Mouse (Mus musculus): ENCODE measurements around the gene Spred2. TPM values are rescaled to one million over a fixed set of nuclear protein-coding genes. Genes with fewer than 3 reads are reported as not detected.

Gene Spred2
- polyA plus RNA-seq, 1 experiment: 5.9 TPM

GRCm38 (mm10) chr11:19997940-19998339 is 73.8 kb downstream of the Spred2 start:
- TF ChIP-seq CTCF (IDR thresholded peaks at IDR 0.05; ENCODE audit: low read depth, low read length) (no peak), POLR2A (IDR thresholded peaks at IDR 0.05; ENCODE audit: borderline replicate concordance, low read depth, low read length) (no peak)
- H3K27ac ChIP-seq (ENCODE audit: insufficient read depth, low read depth, low read length): no peak overlapping the region
- H3K4me3 ChIP-seq (ENCODE audit: insufficient read depth, low read length): no peak overlapping the region
- peaks cover 17% of the 10 kb centered on the region for H3K4me1 ChIP-seq (ENCODE audit: control insufficient read depth, insufficient read depth, low read length)

- TF ChIP-seq POLR2A (IDR thresholded peaks at IDR 0.05; ENCODE audit: borderline replicate concordance, low read depth, low read length) (no peak), CTCF (IDR thresholded peaks at IDR 0.05; ENCODE audit: low read depth, low read length) (no peak)
- Histone ChIP-seq H3K4me3 (ENCODE audit: insufficient read depth, low read length) (no peak overlapping the region), H3K4me1 (ENCODE audit: control insufficient read depth, insufficient read depth, low read length) (peaks cover 3% of the 10 kb centered on the region; the same call in 1 of the 2 replicates), H3K27ac (ENCODE audit: insufficient read depth, low read depth, low read length) (no peak overlapping the region)
These were observed 78.7 kb downstream of the Spred2 start for GRCm38 (mm10) chr11:20002883-20003282.

- TF ChIP-seq CTCF (IDR thresholded peaks at IDR 0.05; ENCODE audit: low read depth, low read length) (no peak), POLR2A (IDR thresholded peaks at IDR 0.05; ENCODE audit: borderline replicate concordance, low read depth, low read length) (no peak)
- no peak overlapping the region for H3K27ac ChIP-seq (ENCODE audit: insufficient read depth, low read depth, low read length)
- no peak overlapping the region for H3K4me3 ChIP-seq (ENCODE audit: insufficient read depth, low read length)
- H3K4me1 ChIP-seq (ENCODE audit: control insufficient read depth, insufficient read depth, low read length): no peaks in the 10 kb centered on the region
These were observed 83.5 kb downstream of the Spred2 start for GRCm38 (mm10) chr11:20007701-20008100.

GRCm38 (mm10) chr11:20011210-20011978 is 87.2 kb downstream of the Spred2 start:
- H3K4me3 ChIP-seq (ENCODE audit: insufficient read depth, low read length): no peak overlapping the region
- no peaks in the 10 kb centered on the region for H3K4me1 ChIP-seq (ENCODE audit: control insufficient read depth, insufficient read depth, low read length)
- TF ChIP-seq POLR2A (IDR thresholded peaks at IDR 0.05; ENCODE audit: borderline replicate concordance, low read depth, low read length) (no peak), CTCF (IDR thresholded peaks at IDR 0.05; ENCODE audit: low read depth, low read length) (no peak)
- H3K27ac ChIP-seq (ENCODE audit: insufficient read depth, low read depth, low read length): no peak overlapping the region

GRCm38 (mm10) chr11:20013366-20013765 is 89.2 kb downstream of the Spred2 start:
- Histone ChIP-seq H3K4me1 (ENCODE audit: control insufficient read depth, insufficient read depth, low read length) (no peaks in the 10 kb centered on the region), H3K4me3 (ENCODE audit: insufficient read depth, low read length) (no peak overlapping the region), H3K27ac (ENCODE audit: insufficient read depth, low read depth, low read length) (no peak overlapping the region)
- TF ChIP-seq POLR2A (IDR thresholded peaks at IDR 0.05; ENCODE audit: borderline replicate concordance, low read depth, low read length) (no peak), CTCF (IDR thresholded peaks at IDR 0.05; ENCODE audit: low read depth, low read length) (no peak)

- no peaks in the 10 kb centered on the region for H3K4me1 ChIP-seq (ENCODE audit: control insufficient read depth, insufficient read depth, low read length)
- TF ChIP-seq POLR2A (IDR thresholded peaks at IDR 0.05; ENCODE audit: borderline replicate concordance, low read depth, low read length) (no peak), CTCF (IDR thresholded peaks at IDR 0.05; ENCODE audit: low read depth, low read length) (no peak)
- H3K27ac ChIP-seq (ENCODE audit: insufficient read depth, low read depth, low read length): no peak overlapping the region
- H3K4me3 ChIP-seq (ENCODE audit: insufficient read depth, low read length): no peak overlapping the region
These were observed 93.8 kb downstream of the Spred2 start for GRCm38 (mm10) chr11:20017937-20018336.

GRCm38 (mm10) chr11:20018905-20019304 is 94.7 kb downstream of the Spred2 start:
- no peak for TF ChIP-seq CTCF (IDR thresholded peaks at IDR 0.05; ENCODE audit: low read depth, low read length)
- no peak for TF ChIP-seq POLR2A (IDR thresholded peaks at IDR 0.05; ENCODE audit: borderline replicate concordance, low read depth, low read length)
- Histone ChIP-seq H3K4me3 (ENCODE audit: insufficient read depth, low read length) (no peak overlapping the region), H3K4me1 (ENCODE audit: control insufficient read depth, insufficient read depth, low read length) (no peaks in the 10 kb centered on the region)

GRCm38 (mm10) chr11:20020720-20021119 is 96.5 kb downstream of the Spred2 start:
- H3K4me1 ChIP-seq (ENCODE audit: control insufficient read depth, insufficient read depth, low read length): no peaks in the 10 kb centered on the region
- no peak overlapping the region for H3K4me3 ChIP-seq (ENCODE audit: insufficient read depth, low read length)
- TF ChIP-seq POLR2A (IDR thresholded peaks at IDR 0.05; ENCODE audit: borderline replicate concordance, low read depth, low read length) (no peak), CTCF (IDR thresholded peaks at IDR 0.05; ENCODE audit: low read depth, low read length) (no peak)
- no peak overlapping the region for H3K27ac ChIP-seq (ENCODE audit: insufficient read depth, low read depth, low read length)

More at GRCm38 (mm10) chr11:20018905-20019304, 94.7 kb downstream of the Spred2 start:
- no peak overlapping the region for H3K27ac ChIP-seq (ENCODE audit: insufficient read depth, low read depth, low read length)

GRCm38 (mm10) chr11:20022462-20022861 is 98.3 kb downstream of the Spred2 start:
- no peak overlapping the region for H3K4me3 ChIP-seq (ENCODE audit: insufficient read depth, low read length)
- TF ChIP-seq CTCF (IDR thresholded peaks at IDR 0.05; ENCODE audit: low read depth, low read length) (no peak), POLR2A (IDR thresholded peaks at IDR 0.05; ENCODE audit: borderline replicate concordance, low read depth, low read length) (no peak)
- H3K4me1 ChIP-seq (ENCODE audit: control insufficient read depth, insufficient read depth, low read length): no peaks in the 10 kb centered on the region
- no peak overlapping the region for H3K27ac ChIP-seq (ENCODE audit: insufficient read depth, low read depth, low read length)

GRCm38 (mm10) chr11:20022911-20023482 is 98.8 kb downstream of the Spred2 start:
- no peaks in the 10 kb centered on the region for H3K4me1 ChIP-seq (ENCODE audit: control insufficient read depth, insufficient read depth, low read length)
- no peak for TF ChIP-seq POLR2A (IDR thresholded peaks at IDR 0.05; ENCODE audit: borderline replicate concordance, low read depth, low read length)
- TF ChIP-seq CTCF (IDR thresholded peaks at IDR 0.05; ENCODE audit: low read depth, low read length): no peak
- H3K27ac ChIP-seq (ENCODE audit: insufficient read depth, low read depth, low read length): no peak overlapping the region
- no peak overlapping the region for H3K4me3 ChIP-seq (ENCODE audit: insufficient read depth, low read length)
